Mouse (Mus musculus): ENCODE measurements around the gene 1810062G17Rik.

Gene 1810062G17Rik

DNA sequence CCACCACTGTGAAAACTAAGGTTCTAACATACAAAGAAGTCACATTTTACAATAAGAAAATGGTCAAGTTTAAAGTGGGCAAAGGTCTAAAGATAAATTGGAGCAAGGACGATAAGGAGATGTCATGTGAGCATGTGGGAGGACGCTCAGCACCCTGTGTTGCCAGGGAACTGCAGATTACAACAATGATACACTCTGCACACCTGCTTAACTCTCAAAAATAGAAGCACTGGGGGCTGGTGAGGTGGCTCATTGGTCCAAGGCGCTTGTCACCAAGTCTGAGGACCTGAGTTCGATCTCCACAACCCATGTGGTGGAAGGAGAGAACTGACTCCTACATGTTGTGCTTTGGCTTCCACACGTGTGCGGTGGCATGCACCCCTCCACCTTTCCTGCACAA is 35.8 kb downstream of the 1810062G17Rik start:
- no peak for DNase-seq

DNA sequence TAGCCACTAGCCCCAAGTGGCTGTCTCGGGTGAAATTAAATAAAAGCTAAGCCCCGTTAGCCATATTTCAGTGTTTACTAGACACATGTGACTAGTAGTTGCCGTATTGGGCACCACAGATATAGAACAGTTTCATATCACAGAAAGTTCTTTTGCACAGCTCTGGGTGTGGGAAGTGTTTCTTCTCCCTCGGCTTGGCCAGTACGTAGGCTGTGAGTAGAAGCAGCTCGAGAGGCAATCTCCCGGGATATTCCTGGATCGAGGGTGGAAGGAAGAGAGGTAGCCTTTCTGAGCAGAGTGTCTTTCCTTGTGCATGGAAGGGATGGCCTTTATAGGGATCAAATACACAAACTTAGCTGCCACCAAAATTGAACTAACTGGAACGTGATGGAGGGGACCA is 40.5 kb downstream of the 1810062G17Rik start:
- DNase-seq = no peak

- no peak for DNase-seq
Observed at GRCm38 (mm10) chr3:36521073-36522060, 45.6 kb downstream of the 1810062G17Rik start, which contains the start of gene Gm11549. Gene Gm11549 (minus strand): TSS chr3:36521813.

- DNase-seq = no peak
Observed at GRCm38 (mm10) chr3:36522137-36522536, 46.4 kb downstream of the 1810062G17Rik start.

GRCm38 (mm10) chr3:36524466-36524865 is 48.7 kb downstream of the 1810062G17Rik start:
- no peak for DNase-seq

DNA sequence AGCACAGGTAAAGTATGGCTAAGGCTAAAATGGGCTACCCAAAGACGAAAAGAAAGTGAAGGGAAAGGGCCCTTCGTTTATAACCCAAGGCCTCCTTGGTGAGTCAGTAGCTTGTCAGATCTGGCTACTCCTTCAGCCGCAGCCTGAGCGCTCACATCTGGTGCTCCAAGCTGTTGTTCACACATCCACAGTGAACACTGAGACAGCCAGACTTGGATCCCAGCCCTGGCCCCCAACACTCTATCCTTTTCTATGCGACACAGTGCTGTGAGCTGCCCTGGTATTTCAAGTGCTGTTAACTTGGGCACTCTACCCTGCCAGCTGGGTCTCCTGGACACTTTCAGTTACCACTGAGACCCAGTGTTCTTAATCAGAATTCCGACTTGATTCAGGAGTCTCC is 54.6 kb downstream of the 1810062G17Rik start:
- DNase-seq = no peak

GRCm38 (mm10) chr3:36530781-36531180 is 55.0 kb downstream of the 1810062G17Rik start:
- DNase-seq = no peak

DNA sequence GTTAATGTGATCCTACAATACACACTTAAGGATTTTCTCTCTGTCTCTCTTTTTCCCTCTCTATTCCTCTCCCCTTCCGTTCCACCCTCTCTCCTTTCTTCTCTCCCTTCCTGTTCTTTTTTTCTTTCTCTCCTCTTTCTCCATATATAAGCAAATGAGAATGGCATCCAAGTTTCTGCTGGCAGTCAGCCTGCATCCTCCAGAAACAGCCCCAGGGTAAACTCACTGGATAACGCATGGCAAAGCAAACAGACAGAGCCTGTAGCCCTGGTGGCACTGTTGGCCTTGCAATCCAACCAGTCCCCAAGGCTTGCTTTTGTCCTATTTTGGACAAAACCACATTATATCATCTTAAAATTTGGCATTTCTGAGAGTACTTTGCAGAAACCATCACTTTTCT is 55.5 kb downstream of the 1810062G17Rik start:
- DNase-seq = no peak
